Mouse (Mus musculus) small intestine, adult 2 months (tissue): ENCODE data around the gene Tcp1. TPM values are rescaled to one million over a fixed set of nuclear protein-coding genes. Genes with fewer than 3 reads are reported as not detected.
"Not testable (repeated sequence)": the region's sequence is repeated elsewhere in the genome, so short reads cannot be mapped to it uniquely, and the experiment has no call there.

ENCODE experiments used
- H3K27ac ChIP-seq: fragments of 200-500 bp; 2 replicates; pipeline ENCODE4 v1.5.1; 2012; ENCODE audit warnings: low read depth, low read length, control low read depth, inconsistent platforms; ENCODE audit not compliant: insufficient read depth
- H3K27me3 ChIP-seq: fragments of 200-500 bp; 2 replicates; pipeline ENCODE4 v1.6.1; 2012; ENCODE audit warnings: mild to moderate bottlenecking, moderate library complexity, low read length, inconsistent platforms; ENCODE audit not compliant: control insufficient read depth, insufficient read depth
- H3K36me3 ChIP-seq: fragments of 200-500 bp; 2 replicates; pipeline ENCODE4 v1.6.1; 2012; ENCODE audit warnings: mild to moderate bottlenecking, low read length, control low read depth, inconsistent platforms; ENCODE audit not compliant: control insufficient read depth, insufficient read depth
- H3K4me1 ChIP-seq: fragments of 200-500 bp; 2 replicates; pipeline ENCODE4 v1.6.1; 2012; ENCODE audit warnings: low read length, inconsistent platforms, mixed read lengths; ENCODE audit not compliant: control insufficient read depth, insufficient read depth, insufficient read length
- H3K4me3 ChIP-seq: fragments of 200-500 bp; 2 replicates; pipeline ENCODE4 v1.5.1; 2012; ENCODE audit warnings: low read depth, mild to moderate bottlenecking, control low read depth, inconsistent platforms, low read length, moderate library complexity
- CTCF ChIP-seq: fragments of 200-500 bp; IDR thresholded peaks from 2 replicates; pipeline ENCODE4 v1.5.1; 2012; ENCODE audit warnings: low read depth, mild to moderate bottlenecking, control low read depth, inconsistent platforms, low read length, moderate library complexity, mixed read lengths; ENCODE audit not compliant: insufficient replicate concordance, insufficient read length; ENCODE audit errors: extremely low read depth
- POLR2A ChIP-seq: fragments of 200-500 bp; IDR thresholded peaks from 2 replicates; pipeline ENCODE4 v1.6.1; 2012; ENCODE audit warnings: low read depth, mild to moderate bottlenecking, control low read depth, inconsistent platforms, low read length, moderate library complexity
- WGBS: fragments of 180-500 bp; shearing (Covaris S2); methylation state at CpG from one replicate; pipeline ENCODE4 v1.1.7; 2018; 5-methylcytosine and 5-hydroxymethylcytosine counted together
- polyA plus RNA-seq: library from polyadenylated mRNA; depleted of rRNA; stranded (reverse); fragments of >200 nt; gene quantifications from 2 replicates; pipeline ENCODE4 v1.2.3, GENCODE M21; 2012; rRNA removed

Gene Tcp1
- polyA plus RNA-seq, 1 experiment: 19.5 TPM

GRCm38 (mm10) chr17:12949669-12950068 lies 34.2 kb downstream of the Tcp1 start:
- H3K27me3 ChIP-seq: no peaks in the 10 kb centered on the region
- TF ChIP-seq CTCF (no peak), POLR2A (no peak)
- no peak overlapping the region for H3K4me3 ChIP-seq
- H3K27ac ChIP-seq: no peak overlapping the region
- 86% methylated on average over 5 of the region's 5 CpGs for WGBS
- H3K36me3 ChIP-seq: peaks cover 30% of the 10 kb centered on the region
- H3K4me1 ChIP-seq: no peaks in the 10 kb centered on the region

DNA sequence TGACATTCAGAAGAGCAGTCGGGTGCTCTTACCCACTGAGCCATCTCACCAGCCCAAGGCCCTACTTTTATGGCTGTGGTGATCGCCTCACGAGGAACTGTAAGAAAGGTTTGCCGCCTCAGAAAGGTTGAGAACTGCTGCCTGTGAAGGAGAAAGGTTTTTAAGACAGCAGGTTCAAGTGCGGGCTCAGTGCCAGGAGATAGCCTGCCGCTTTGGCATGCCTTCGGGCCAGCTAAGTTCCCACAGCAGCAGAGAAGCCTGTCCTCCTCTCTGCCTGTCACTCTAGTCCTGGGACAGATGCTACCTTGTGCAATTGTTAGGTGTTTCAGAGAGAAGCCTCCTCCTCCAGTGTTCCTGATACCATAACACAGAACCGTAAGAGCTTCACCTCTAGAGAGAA lies 41.2 kb downstream of the Tcp1 start:
- Histone ChIP-seq H3K36me3 (peaks cover 13% of the 10 kb centered on the region), H3K27ac (no peak overlapping the region), H3K27me3 (no peaks in the 10 kb centered on the region), H3K4me1 (peaks cover 4% of the 10 kb centered on the region; the same call in 1 of the 2 replicates), H3K4me3 (no peak overlapping the region)
- WGBS: 84% methylated on average over 8 of the region's 8 CpGs
- TF ChIP-seq CTCF: no peak
- TF ChIP-seq POLR2A: no peak

- H3K36me3 ChIP-seq, H3K4me3 ChIP-seq, H3K27me3 ChIP-seq, H3K4me1 ChIP-seq, H3K27ac ChIP-seq: not testable (repeated sequence)
- WGBS: 40% methylated on average over 2 of the region's 2 CpGs
These were observed 43.9 kb downstream of the Tcp1 start for GRCm38 (mm10) chr17:12959377-12959776.

DNA sequence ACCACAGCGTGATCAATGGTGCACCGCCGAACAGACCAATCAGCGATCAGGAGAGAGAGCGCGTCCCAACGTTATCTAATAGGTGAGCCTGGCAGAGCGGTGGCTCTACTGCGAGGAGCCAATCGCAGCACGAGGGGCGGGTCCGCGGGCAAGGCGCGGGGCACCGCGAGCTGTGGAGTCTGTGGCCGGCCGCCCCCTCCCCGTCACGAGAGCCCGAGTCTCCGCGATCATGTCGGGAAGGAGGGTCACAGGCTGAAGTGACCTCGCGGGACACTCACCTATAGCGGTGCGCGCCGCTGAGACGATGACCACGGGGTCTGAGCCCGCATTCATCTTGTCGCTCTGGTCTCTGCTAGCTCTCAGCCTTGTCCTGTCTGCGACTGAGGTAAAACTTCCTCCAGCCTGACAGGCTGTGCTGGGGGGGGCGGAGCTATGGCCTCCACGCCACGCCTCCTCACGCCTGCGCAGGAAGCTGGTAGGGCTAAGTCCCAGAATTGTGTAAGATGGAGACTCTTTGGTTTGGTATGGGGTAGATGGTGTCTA lies 44.9 kb downstream of the Tcp1 start, which contains the start of gene Acat2:
Acat2 (minus strand) TSS at position 417 of the 543 bp plus-strand sequence.
- Histone ChIP-seq H3K4me1 (peaks cover 4% of the 10 kb centered on the region; the same call in 1 of the 2 replicates), H3K27me3 (no peaks in the 10 kb centered on the region), H3K27ac (peak within 1 kb of the TSS; percentile 74), H3K4me3 (peak within 1 kb of the TSS; percentile 85), H3K36me3 (peaks cover 7% of the 10 kb centered on the region)
- TF ChIP-seq POLR2A (peak; percentile 91), CTCF (no peak)
- under 1% methylated on average over 42 of the region's 42 CpGs for WGBS

DNA sequence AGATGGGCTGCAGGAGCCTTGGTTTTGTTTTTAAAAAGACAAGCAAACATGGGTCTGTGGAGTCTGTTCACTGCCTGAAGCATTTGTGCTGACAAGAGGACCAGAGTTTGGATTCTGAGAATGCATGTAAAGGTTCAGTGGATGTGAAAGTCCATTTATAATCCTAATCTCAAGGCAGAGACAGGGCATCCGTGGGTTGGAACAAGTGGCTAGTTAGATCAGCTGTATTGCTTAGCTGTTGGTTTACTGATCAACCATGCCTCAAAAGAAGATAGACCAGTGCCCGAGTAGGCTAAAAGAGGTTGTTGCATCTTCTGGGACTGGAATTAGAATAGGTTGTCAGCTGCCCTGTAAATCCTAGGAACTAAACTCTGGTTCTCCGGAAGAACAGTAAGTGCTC lies 48.0 kb downstream of the Tcp1 start:
- Histone ChIP-seq H3K4me3 (no peak overlapping the region), H3K36me3 (peaks cover 18% of the 10 kb centered on the region), H3K27ac (no peak overlapping the region), H3K27me3 (no peaks in the 10 kb centered on the region), H3K4me1 (peaks cover 4% of the 10 kb centered on the region; the same call in 1 of the 2 replicates)
- WGBS: 59% methylated on average over 3 of the region's 3 CpGs
- TF ChIP-seq CTCF (no peak), POLR2A (no peak)

DNA sequence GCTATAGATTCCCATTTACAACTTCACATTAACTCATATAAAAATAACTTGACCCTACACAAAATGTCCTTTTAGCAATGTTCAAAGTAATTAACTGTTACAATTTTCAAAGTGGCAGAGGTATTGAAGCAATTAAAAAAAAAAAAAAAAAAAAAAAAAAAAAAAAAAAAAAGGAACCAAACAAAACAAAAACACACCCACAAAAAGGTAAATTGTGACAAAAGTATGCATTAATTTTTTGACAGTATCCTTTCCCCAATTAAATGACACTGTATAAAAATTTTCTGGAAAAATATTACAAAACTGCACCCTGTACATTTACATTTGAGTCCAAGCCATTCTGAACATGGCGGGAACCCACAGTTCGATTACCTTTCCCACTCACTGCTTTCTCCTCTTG lies 51.7 kb downstream of the Tcp1 start:
- no peak for TF ChIP-seq CTCF
- 87% methylated on average over 2 of the region's 2 CpGs for WGBS
- no peak overlapping the region for H3K27ac ChIP-seq
- no peaks in the 10 kb centered on the region for H3K27me3 ChIP-seq
- no peaks in the 10 kb centered on the region for H3K4me1 ChIP-seq
- H3K4me3 ChIP-seq: no peak overlapping the region
- H3K36me3 ChIP-seq: peaks cover 33% of the 10 kb centered on the region

- Histone ChIP-seq H3K4me3 (no peak overlapping the region), H3K27ac (no peak overlapping the region), H3K4me1 (no peaks in the 10 kb centered on the region), H3K27me3 (no peaks in the 10 kb centered on the region), H3K36me3 (peaks cover 49% of the 10 kb centered on the region)
- TF ChIP-seq POLR2A (no peak), CTCF (no peak)
- 73% methylated on average over 2 of the region's 2 CpGs for WGBS
These were observed 58.4 kb downstream of the Tcp1 start for GRCm38 (mm10) chr17:12973851-12974250.

Other genes with a start within 250 kb of the Tcp1 start
- gene Slc22a1, start 239.9 kb upstream of the Tcp1 start, polyA plus RNA-seq: 32.1 and 46.4 TPM in 2 replicates
- 8.3 and 19.7 TPM in 2 replicates for gene Igf2r, start 146.0 kb upstream of the Tcp1 start, polyA plus RNA-seq
- gene Mas1, start 47.6 kb upstream of the Tcp1 start, polyA plus RNA-seq: not detected in 2 replicates
- not detected in 2 replicates for gene Mrgprh, start 39.7 kb upstream of the Tcp1 start, polyA plus RNA-seq
- gene Pnldc1, start 5.5 kb upstream of the Tcp1 start, polyA plus RNA-seq: 0.24 and 0.41 TPM in 2 replicates
- gene Mrpl18, start 644 bp downstream of the Tcp1 start, polyA plus RNA-seq: 16.7 and 19.4 TPM in 2 replicates
- 0.38 TPM in 1 of 2 replicates, not detected in the other for gene Acat3, start 24.9 kb downstream of the Tcp1 start, polyA plus RNA-seq
- 5.3 and 7.9 TPM in 2 replicates for gene Acat2, start 45.0 kb downstream of the Tcp1 start, polyA plus RNA-seq
- gene Wtap, start 78.5 kb downstream of the Tcp1 start, polyA plus RNA-seq: 4.5 and 11.0 TPM in 2 replicates
- 511 and 521 TPM in 2 replicates for gene Sod2, start 91.1 kb downstream of the Tcp1 start, polyA plus RNA-seq
- gene Gpr31b, start 136.6 kb downstream of the Tcp1 start, polyA plus RNA-seq: 0.76 and 1.1 TPM in 2 replicates
- not detected in 2 replicates for gene Tcp10b, start 145.4 kb downstream of the Tcp1 start, polyA plus RNA-seq
- gene Unc93a, start 216.1 kb downstream of the Tcp1 start, polyA plus RNA-seq: 0.77 and 15.8 TPM in 2 replicates